In genomic region chr11:43481672-43482522, GRCm38 (mm10) we compare ENCODE assay signal across 14 mouse cellular contexts. TPM values are rescaled to one million over a fixed set of nuclear protein-coding genes. Genes with fewer than 3 reads are reported as not detected.
DNase-seq lines count a peak whose midpoint lies in the region; ATAC-seq lines count a peak whose summit lies in the region.
"Had no signal": no experiment of that assay in that cellular context is flagged by ENCODE, and none has a peak within 500 bp of the region (broad histone marks: within the 10 kb centered on the region; RNA-seq: fewer than 3 reads in every experiment).

No protein-coding gene starts in this region.

- WGBS in embryonic facial prominence, embryonic 14.5 days, result 49% methylated on average over 3 of the region's 3 CpGs

- no peak overlapping the region for H3K9ac ChIP-seq in embryonic facial prominence, embryonic 14.5 days (ENCODE audit: low read depth, low read length)
- H3K9ac ChIP-seq: liver, embryonic 15.5 days had no signal

- no peak overlapping the region for H3K4me3 ChIP-seq in embryonic facial prominence, embryonic 14.5 days (ENCODE audit: low read depth, low read length)
- H3K4me3 ChIP-seq: liver, embryonic 15.5 days; myocyte had no signal

- peak overlapping the region; percentile 59 for H3K27ac ChIP-seq in embryonic facial prominence, embryonic 14.5 days (replicated peaks; ENCODE audit: low read depth, low read length)
- H3K27ac ChIP-seq: liver, embryonic 15.5 days had no signal

- H3K9me3 ChIP-seq in embryonic facial prominence, embryonic 14.5 days (ENCODE audit: control insufficient read depth, low read length), result no peaks in the 10 kb centered on the region
- H3K9me3 ChIP-seq: liver, embryonic 15.5 days had no signal

- no peaks in the 10 kb centered on the region for H3K27me3 ChIP-seq in embryonic facial prominence, embryonic 14.5 days (replicated peaks; ENCODE audit: control insufficient read depth, insufficient read depth, low read length)
- H3K27me3 ChIP-seq: liver, embryonic 15.5 days had no signal

- peak; percentile 61 for DNase-seq in gastrocnemius, postnatal 14 days
- DNase-seq in gastrocnemius, postnatal 10 days, result no peak
- peak; percentile 56 for DNase-seq in embryonic facial prominence, embryonic 14.5 days (ENCODE audit: low spot score)
- DNase-seq in heart, postnatal 25 days (ENCODE audit: low spot score), result peak; percentile 28
- DNase-seq in lung, postnatal 14 days, result peak; percentile 60
- no peak for DNase-seq in adrenal gland, adult 2 months
- DNase-seq in cerebellum, postnatal 36 days, result no peak
- DNase-seq: cerebellum, adult 9-10 months; kidney, adult 2 months; layer of hippocampus, postnatal 36 days; thymus, postnatal 25 days had no signal

- ATAC-seq in embryonic facial prominence, embryonic 14.5 days (ENCODE audit: low read depth), result no peak
- no peak for ATAC-seq in megakaryocyte-erythroid progenitor cell, adult 5-6 weeks (replicated peaks; ENCODE audit: low FRiP score, low TSS enrichment, poor library complexity, severe bottlenecking)

- intact Hi-C loops in gastrocnemius, postnatal 14 days (cut with DNase I; ENCODE audit: low total_unique reads), result no loop called here
- intact Hi-C loops in heart, postnatal 25 days (cut with DNase I), result no loop called here

- peak overlapping the region; percentile 12; the same call in 1 of the 2 replicates for H3K4me2 ChIP-seq in embryonic facial prominence, embryonic 14.5 days (ENCODE audit: low read depth, low read length)
- H3K4me2 ChIP-seq: liver, embryonic 15.5 days had no signal

- H3K36me3 ChIP-seq in embryonic facial prominence, embryonic 14.5 days (ENCODE audit: control insufficient read depth, insufficient read depth, low read length), result no peaks in the 10 kb centered on the region
- H3K36me3 ChIP-seq: liver, embryonic 15.5 days had no signal

- peaks cover 44% of the 10 kb centered on the region for H3K4me1 ChIP-seq in embryonic facial prominence, embryonic 14.5 days (ENCODE audit: control insufficient read depth, insufficient read depth, low read length)
- H3K4me1 ChIP-seq: liver, embryonic 15.5 days had no signal

RNA-seq across cellular contexts. Expression of gene C1qtnf2, which starts 7.8 kb away (rescaled TPM):
- total RNA-seq in gastrocnemius, postnatal 14 days (2021), result 10 to 100 TPM; 11.4 to 18.2 TPM
- total RNA-seq in gastrocnemius, postnatal 10 days (2021), result 10 to 100 TPM; 27.9 to 31.1 TPM
- 32.3 and 32.7 TPM in 2 replicates for polyA plus RNA-seq in embryonic facial prominence, embryonic 14.5 days (2014; fragmentation: Nextera tagmentation; extraction: Ambion mirVana)
- 1 to 10 TPM; 6.7 to 6.9 TPM for total RNA-seq in heart, postnatal 25 days (2021)
- not detected in 2 replicates for total RNA-seq in megakaryocyte-erythroid progenitor cell, adult 5-6 weeks (2014; fragmentation: Nextera tagmentation)
- total RNA-seq in megakaryocyte-erythroid progenitor cell, adult 5-6 weeks (2017), result not detected in 2 replicates
- total RNA-seq in adrenal gland, adult 2 months (2021), result 1 to 10 TPM; 5.2 to 9.1 TPM
- 4.9 and 5.6 TPM in 2 replicates for polyA plus RNA-seq in adrenal gland, adult 2 months (2012; rRNA removed)
- polyA plus RNA-seq: myocyte had no signal

RNA-seq across cellular contexts. Expression of gene Ccnjl, which starts 46.7 kb away (rescaled TPM):
- total RNA-seq in gastrocnemius, postnatal 14 days (2021), result 1 to 10 TPM in 1 of 2 experiments, under 1 TPM in 1; 0.78 to 1.0 TPM
- total RNA-seq in gastrocnemius, postnatal 10 days (2021), result 1 to 10 TPM; 1.0 to 1.3 TPM
- 8.1 and 9.0 TPM in 2 replicates for polyA plus RNA-seq in embryonic facial prominence, embryonic 14.5 days (2014; fragmentation: Nextera tagmentation; extraction: Ambion mirVana)
- 1 to 10 TPM; 2.3 to 3.5 TPM for total RNA-seq in heart, postnatal 25 days (2021)
- 1.7 TPM in 1 of 2 replicates, not detected in the other for total RNA-seq in megakaryocyte-erythroid progenitor cell, adult 5-6 weeks (2014; fragmentation: Nextera tagmentation)
- total RNA-seq in megakaryocyte-erythroid progenitor cell, adult 5-6 weeks (2017), result 0.11 and 0.33 TPM in 2 replicates
- total RNA-seq in adrenal gland, adult 2 months (2021), result 1 to 10 TPM; 2.0 to 2.4 TPM
- 3.1 and 3.2 TPM in 2 replicates for polyA plus RNA-seq in adrenal gland, adult 2 months (2012; rRNA removed)

RNA-seq across cellular contexts. Expression of gene Slu7, which starts 48.4 kb away (rescaled TPM):
- total RNA-seq in gastrocnemius, postnatal 14 days (2021), result 10 to 100 TPM; 27.8 to 27.9 TPM
- total RNA-seq in gastrocnemius, postnatal 10 days (2021), result 10 to 100 TPM; 28.9 to 31.5 TPM
- polyA plus RNA-seq in embryonic facial prominence, embryonic 14.5 days (2014; fragmentation: Nextera tagmentation; extraction: Ambion mirVana), result 46.2 and 54.1 TPM in 2 replicates
- total RNA-seq in heart, postnatal 25 days (2021), result 10 to 100 TPM; 26.2 to 27.0 TPM
- 16.9 and 28.6 TPM in 2 replicates for total RNA-seq in megakaryocyte-erythroid progenitor cell, adult 5-6 weeks (2014; fragmentation: Nextera tagmentation)
- total RNA-seq in megakaryocyte-erythroid progenitor cell, adult 5-6 weeks (2017), result 72.0 and 83.0 TPM in 2 replicates
- 10 to 100 TPM; 42.7 to 44.4 TPM for total RNA-seq in adrenal gland, adult 2 months (2021)
- 1.5 and 2.3 TPM in 2 replicates for polyA plus RNA-seq in adrenal gland, adult 2 months (2012; rRNA removed)

RNA-seq across cellular contexts. Expression of gene Pttg1, which starts 55.8 kb away (rescaled TPM):
- 10 to 100 TPM; 26.5 to 30.2 TPM for total RNA-seq in gastrocnemius, postnatal 14 days (2021)
- 10 to 100 TPM; 21.9 to 23.3 TPM for total RNA-seq in gastrocnemius, postnatal 10 days (2021)
- 71.3 and 83.2 TPM in 2 replicates for polyA plus RNA-seq in embryonic facial prominence, embryonic 14.5 days (2014; fragmentation: Nextera tagmentation; extraction: Ambion mirVana)
- total RNA-seq in heart, postnatal 25 days (2021), result 10 to 100 TPM; 64.3 to 73.1 TPM
- 64.6 and 84.7 TPM in 2 replicates for total RNA-seq in megakaryocyte-erythroid progenitor cell, adult 5-6 weeks (2014; fragmentation: Nextera tagmentation)
- total RNA-seq in megakaryocyte-erythroid progenitor cell, adult 5-6 weeks (2017), result 59.5 and 64.9 TPM in 2 replicates
- 10 to 100 TPM; 45.4 to 45.5 TPM for total RNA-seq in adrenal gland, adult 2 months (2021)
- 4.5 and 7.3 TPM in 2 replicates for polyA plus RNA-seq in adrenal gland, adult 2 months (2012; rRNA removed)

Comparison
In these comparisons a context has a peak if more than half of its experiments do, and no peak if none do; other contexts are left out.
1. DNase-seq: peak in gastrocnemius, postnatal 14 days (single experiment), embryonic facial prominence, embryonic 14.5 days (single experiment), heart, postnatal 25 days (single experiment) and lung, postnatal 14 days (single experiment); none in gastrocnemius, postnatal 10 days (single experiment), adrenal gland, adult 2 months (single experiment) and cerebellum, postnatal 36 days (0 of 2).
2. RNA of gene C1qtnf2, which starts 7.8 kb away (total RNA-seq): 27.9 to 31.1 TPM in gastrocnemius, postnatal 10 days, 11.4 to 18.2 TPM in gastrocnemius, postnatal 14 days, 5.2 to 9.1 TPM in adrenal gland, adult 2 months and 6.7 to 6.9 TPM in heart, postnatal 25 days; not detected in megakaryocyte-erythroid progenitor cell, adult 5-6 weeks; every median in the first group is over 4 times any median in the second.